Mouse (Mus musculus): ENCODE measurements around the gene Nim1k. TPM values are rescaled to one million over a fixed set of nuclear protein-coding genes. Genes with fewer than 3 reads are reported as not detected.
"Not testable (repeated sequence)": the region's sequence is repeated elsewhere in the genome, so short reads cannot be mapped to it uniquely, and the experiment has no call there.

Nim1k gene
- polyA plus RNA-seq, 1 experiment from 2014 or later = 0.32 TPM

GRCm38 (mm10) chr13:119709388-119710267 is 46.1 kb downstream of the Nim1k start:
- H3K4me1 ChIP-seq (ENCODE audit: insufficient read depth) = peaks cover 13% of the 10 kb centered on the region
- no peaks in the 10 kb centered on the region for H3K27me3 ChIP-seq (ENCODE audit: insufficient read depth, low read length)
- no peak overlapping the region for H3K4me2 ChIP-seq (ENCODE audit: low read depth, low read length)
- WGBS (ENCODE audit: insufficient replicate concordance) = 73% methylated on average over 8 of the region's 8 CpGs
- H3K4me3 ChIP-seq (ENCODE audit: low read depth, low read length) = no peak overlapping the region
- no peak overlapping the region for H3K9ac ChIP-seq (replicated peaks)
- DNase-seq (no peak), ATAC-seq (no peak)
- no peak overlapping the region; the same call in 1 of the 2 replicates for H3K27ac ChIP-seq (ENCODE audit: low read depth)
- no peaks in the 10 kb centered on the region for H3K9me3 ChIP-seq (ENCODE audit: low read length)
- H3K36me3 ChIP-seq (replicated peaks; ENCODE audit: insufficient read depth, low read length) = peaks cover 16% of the 10 kb centered on the region
- TF ChIP-seq CTCF (IDR thresholded peaks at IDR 0.05; ENCODE audit: low read depth) = no peak
- no peak for TF ChIP-seq EP300 (IDR thresholded peaks at IDR 0.05; ENCODE audit: low read depth)

GRCm38 (mm10) chr13:119708941-119709340 is 46.7 kb downstream of the Nim1k start:
- Histone ChIP-seq H3K9ac (replicated peaks) (no peak overlapping the region), H3K4me3 (ENCODE audit: low read depth, low read length) (no peak overlapping the region), H3K36me3 (replicated peaks; ENCODE audit: insufficient read depth, low read length) (peaks cover 22% of the 10 kb centered on the region), H3K4me2 (ENCODE audit: low read depth, low read length) (no peak overlapping the region), H3K27ac (ENCODE audit: low read depth) (peak overlapping the region; percentile 12), H3K4me1 (ENCODE audit: insufficient read depth) (peaks cover 11% of the 10 kb centered on the region), H3K9me3 (ENCODE audit: low read length) (no peaks in the 10 kb centered on the region), H3K27me3 (ENCODE audit: insufficient read depth, low read length) (no peaks in the 10 kb centered on the region)
- no peak for ATAC-seq
- TF ChIP-seq CTCF (IDR thresholded peaks at IDR 0.05; ENCODE audit: low read depth) = no peak
- TF ChIP-seq EP300 (IDR thresholded peaks at IDR 0.05; ENCODE audit: low read depth) = no peak
- 57% methylated on average over 5 of the region's 5 CpGs for WGBS (ENCODE audit: insufficient replicate concordance)
- DNase-seq = no peak

- Histone ChIP-seq H3K9me3 (ENCODE audit: low read length) (no peaks in the 10 kb centered on the region), H3K36me3 (replicated peaks; ENCODE audit: insufficient read depth, low read length) (peaks cover 22% of the 10 kb centered on the region), H3K4me2 (ENCODE audit: low read depth, low read length) (no peak overlapping the region), H3K4me3 (ENCODE audit: low read depth, low read length) (no peak overlapping the region), H3K9ac (replicated peaks) (no peak overlapping the region), H3K4me1 (ENCODE audit: insufficient read depth) (peaks cover 5% of the 10 kb centered on the region), H3K27ac (ENCODE audit: low read depth) (no peak overlapping the region), H3K27me3 (ENCODE audit: insufficient read depth, low read length) (no peaks in the 10 kb centered on the region)
- 69% methylated on average over 6 of the region's 6 CpGs for WGBS (ENCODE audit: insufficient replicate concordance)
- no peak for ATAC-seq
- TF ChIP-seq EP300 (IDR thresholded peaks at IDR 0.05; ENCODE audit: low read depth) (no peak), CTCF (IDR thresholded peaks at IDR 0.05; ENCODE audit: low read depth) (no peak)
- DNase-seq = no peak
Measured at GRCm38 (mm10) chr13:119707906-119708305, 47.8 kb downstream of the Nim1k start.

DNA sequence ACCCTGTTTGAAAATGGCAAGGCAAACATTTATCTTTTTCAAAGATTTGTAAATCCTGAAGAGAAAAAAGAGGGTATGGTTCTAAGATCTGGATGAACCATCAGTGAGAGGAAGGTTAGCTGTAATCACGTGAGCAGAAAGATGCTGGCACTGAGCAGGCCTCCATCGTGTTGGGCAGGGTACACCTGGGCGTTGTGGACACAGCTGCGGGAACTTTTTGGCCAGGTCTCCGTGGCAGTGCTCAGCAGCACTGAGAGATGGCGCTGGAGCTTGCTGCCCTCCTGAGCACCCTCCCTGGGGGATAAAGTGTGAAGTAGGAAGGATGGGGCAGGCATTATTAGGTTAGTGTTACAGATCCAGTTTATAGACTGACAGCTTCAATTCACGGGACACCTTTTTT is 48.7 kb downstream of the Nim1k start:
- H3K9ac ChIP-seq (replicated peaks) = no peak overlapping the region
- peaks cover 25% of the 10 kb centered on the region for H3K36me3 ChIP-seq (replicated peaks; ENCODE audit: insufficient read depth, low read length)
- WGBS (ENCODE audit: insufficient replicate concordance) = 67% methylated on average over 7 of the region's 7 CpGs
- H3K9me3 ChIP-seq (ENCODE audit: low read length) = no peaks in the 10 kb centered on the region
- H3K27me3 ChIP-seq (ENCODE audit: insufficient read depth, low read length) = no peaks in the 10 kb centered on the region
- no peak overlapping the region for H3K4me2 ChIP-seq (ENCODE audit: low read depth, low read length)
- DNase-seq = peak; percentile 29
- no peak overlapping the region for H3K4me3 ChIP-seq (ENCODE audit: low read depth, low read length)
- no peak overlapping the region for H3K27ac ChIP-seq (ENCODE audit: low read depth)
- TF ChIP-seq CTCF (IDR thresholded peaks at IDR 0.05; ENCODE audit: low read depth) (peak; percentile 23; the same call in 1 of the 2 replicates), EP300 (IDR thresholded peaks at IDR 0.05; ENCODE audit: low read depth) (no peak)
- H3K4me1 ChIP-seq (ENCODE audit: insufficient read depth) = peaks cover 5% of the 10 kb centered on the region
- peak; percentile 59 for ATAC-seq

- H3K27me3 ChIP-seq (ENCODE audit: insufficient read depth, low read length); H3K9ac ChIP-seq (replicated peaks); H3K4me1 ChIP-seq (ENCODE audit: insufficient read depth); H3K9me3 ChIP-seq (ENCODE audit: low read length); DNase-seq; H3K4me2 ChIP-seq (ENCODE audit: low read depth, low read length); H3K27ac ChIP-seq (ENCODE audit: low read depth); ATAC-seq; H3K4me3 ChIP-seq (ENCODE audit: low read depth, low read length): not testable (repeated sequence)
- H3K36me3 ChIP-seq (replicated peaks; ENCODE audit: insufficient read depth, low read length) = peaks cover 28% of the 10 kb centered on the region
- WGBS (ENCODE audit: insufficient replicate concordance) = 61% methylated on average over 7 of the region's 8 CpGs
Measured at GRCm38 (mm10) chr13:119706278-119706880, 49.3 kb downstream of the Nim1k start.

GRCm38 (mm10) chr13:119704280-119704679 is 51.4 kb downstream of the Nim1k start:
- peaks cover 43% of the 10 kb centered on the region for H3K36me3 ChIP-seq (replicated peaks; ENCODE audit: insufficient read depth, low read length)
- no peaks in the 10 kb centered on the region for H3K9me3 ChIP-seq (ENCODE audit: low read length)
- peaks cover 3% of the 10 kb centered on the region for H3K4me1 ChIP-seq (ENCODE audit: insufficient read depth)
- DNase-seq (no peak), ATAC-seq (no peak)
- TF ChIP-seq CTCF (IDR thresholded peaks at IDR 0.05; ENCODE audit: low read depth) = no peak
- no peak overlapping the region for H3K4me3 ChIP-seq (ENCODE audit: low read depth, low read length)
- no peak overlapping the region for H3K4me2 ChIP-seq (ENCODE audit: low read depth, low read length)
- no peaks in the 10 kb centered on the region for H3K27me3 ChIP-seq (ENCODE audit: insufficient read depth, low read length)
- H3K27ac ChIP-seq (ENCODE audit: low read depth) = no peak overlapping the region
- 84% methylated on average over 7 of the region's 7 CpGs for WGBS (ENCODE audit: insufficient replicate concordance)
- H3K9ac ChIP-seq (replicated peaks) = no peak overlapping the region

All from liver, postnatal 0 days (tissue).